Mouse (Mus musculus): ENCODE results near the gene Ddx51.

GRCm38 (mm10) chr5:110624319-110624718 lies 28.9 kb upstream of the Ddx51 start:
- TF ChIP-seq GATA1 (IDR thresholded peaks at IDR 0.05; ENCODE audit: low read length) (no peak), TAL1 (IDR thresholded peaks at IDR 0.05; ENCODE audit: low read length) (no peak)

All from erythroblast, embryonic 14.5 days (primary cell).